Mouse (Mus musculus): ENCODE measurements around the gene Oas3.

The Oas3 gene

DNA sequence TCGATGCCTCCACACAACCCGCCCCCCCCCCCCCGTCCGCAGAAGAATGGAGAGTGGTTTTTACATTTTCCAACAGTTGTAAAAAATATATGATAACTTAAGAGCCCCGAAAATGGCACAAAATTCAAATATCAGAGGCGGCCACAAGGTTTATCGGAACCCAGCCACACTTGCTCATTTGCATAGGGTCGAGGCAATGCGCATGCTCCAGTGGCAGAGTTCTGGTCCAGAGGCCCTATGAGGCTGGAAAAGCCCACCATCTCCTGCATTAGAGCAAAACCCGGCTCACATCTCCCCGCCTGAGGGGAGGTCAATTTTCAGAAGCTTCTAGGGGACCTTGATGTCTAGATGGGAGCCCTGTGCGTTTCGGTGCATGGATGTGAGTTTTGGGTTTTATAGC, 70.5 kb downstream of the Oas3 start:
- ATAC-seq (ENCODE audit: insufficient number of reproducible peaks, low FRiP score, low TSS enrichment), result no peak

GRCm38 (mm10) chr5:120706541-120706940, 70.9 kb downstream of the Oas3 start:
- ATAC-seq (ENCODE audit: insufficient number of reproducible peaks, low FRiP score, low TSS enrichment), result no peak

DNA sequence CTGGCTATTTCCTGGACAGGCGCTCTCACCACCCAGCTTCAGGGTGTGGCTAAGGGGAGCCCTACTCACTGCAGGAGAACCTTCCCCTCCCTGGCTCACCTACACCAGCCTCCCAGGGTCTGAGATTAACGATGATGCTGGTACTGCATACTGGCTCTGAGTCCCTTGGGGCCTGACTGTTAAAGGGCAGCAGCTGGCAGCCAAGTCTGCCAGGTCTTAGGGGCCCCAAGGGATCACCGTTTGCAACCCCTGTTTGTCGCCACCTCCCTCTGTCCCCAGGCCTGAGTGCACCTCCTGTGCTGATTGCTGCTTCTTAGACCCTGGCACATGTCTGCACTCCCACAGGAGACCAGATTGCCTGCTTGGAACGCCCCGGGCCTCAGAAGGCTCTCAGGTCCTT, 73.0 kb downstream of the Oas3 start:
- no peak for ATAC-seq (ENCODE audit: insufficient number of reproducible peaks, low FRiP score, low TSS enrichment)

- no peak for ATAC-seq (ENCODE audit: insufficient number of reproducible peaks, low FRiP score, low TSS enrichment)
Observed at GRCm38 (mm10) chr5:120703660-120704059, 73.8 kb downstream of the Oas3 start.
